Mouse (Mus musculus) thymus, postnatal 25 days (tissue): Measurements from ENCODE around the gene Ranbp9.

Experiments used
- DNase-seq: peaks from one replicate; pipeline ENCODE4 v3.0.0; 2022

Ranbp9 gene

DNA sequence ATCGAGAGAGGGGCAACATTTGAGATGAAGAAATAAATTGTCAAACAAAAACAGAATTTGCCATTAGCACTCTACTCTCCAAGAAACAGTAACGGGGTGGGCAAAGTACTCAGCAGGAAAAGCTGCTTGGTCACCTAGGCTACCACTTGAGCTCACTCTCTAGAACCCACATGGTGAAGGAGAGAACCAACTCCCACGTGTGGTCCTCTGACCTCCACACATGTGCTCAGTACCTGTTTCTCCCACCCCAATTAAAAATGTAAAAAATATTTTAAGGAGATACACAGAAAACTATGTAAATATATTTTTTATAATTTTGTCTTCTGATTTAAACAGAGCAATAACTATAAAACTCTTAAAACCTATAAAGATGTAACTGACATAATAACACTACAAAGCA, 33.4 kb downstream of the Ranbp9 start:
- DNase-seq = no peak

DNA sequence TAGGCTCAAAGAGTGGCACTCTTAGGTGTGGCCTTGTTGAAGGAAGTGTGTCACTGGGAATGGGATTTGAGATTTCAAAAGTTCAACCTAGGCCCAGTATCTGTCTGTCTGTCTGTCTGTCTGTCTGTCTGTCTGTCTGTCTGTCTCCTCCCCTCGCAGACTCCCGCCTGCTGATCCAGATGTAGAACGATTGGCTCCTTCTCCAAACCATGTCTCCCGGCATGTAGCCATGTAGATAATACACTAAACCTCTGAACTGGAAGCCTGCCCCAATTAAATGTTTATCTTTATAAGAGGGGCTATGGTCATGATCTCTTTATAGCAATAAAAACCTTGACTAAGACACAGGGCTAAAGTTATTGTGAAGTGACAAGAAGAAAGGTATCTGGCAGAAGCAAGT, 35.3 kb downstream of the Ranbp9 start:
- no peak for DNase-seq

- no peak for DNase-seq
Observed at GRCm38 (mm10) chr13:43444717-43445116, 36.4 kb downstream of the Ranbp9 start.

- no peak for DNase-seq
Observed at GRCm38 (mm10) chr13:43443706-43444105, 37.4 kb downstream of the Ranbp9 start.

DNA sequence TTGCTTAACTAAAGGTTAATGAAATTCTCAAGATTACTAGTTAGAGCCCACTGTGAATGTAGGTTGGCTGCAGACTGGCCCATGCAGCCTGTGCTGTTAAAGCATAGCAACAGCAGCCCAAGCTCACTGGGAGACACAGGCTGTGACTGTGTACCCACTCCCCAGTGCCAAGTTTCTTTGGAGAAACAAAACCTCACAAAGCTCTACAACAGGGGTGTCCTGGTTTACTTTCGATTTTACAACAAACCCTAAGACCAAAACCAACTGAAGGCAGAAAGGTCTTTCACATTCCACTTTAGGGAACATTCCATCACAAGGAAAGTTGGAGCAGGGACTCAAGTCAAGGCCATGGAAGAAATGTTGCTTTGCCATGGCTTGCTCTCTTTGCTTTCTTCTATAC, 38.5 kb downstream of the Ranbp9 start:
- DNase-seq = no peak

DNA sequence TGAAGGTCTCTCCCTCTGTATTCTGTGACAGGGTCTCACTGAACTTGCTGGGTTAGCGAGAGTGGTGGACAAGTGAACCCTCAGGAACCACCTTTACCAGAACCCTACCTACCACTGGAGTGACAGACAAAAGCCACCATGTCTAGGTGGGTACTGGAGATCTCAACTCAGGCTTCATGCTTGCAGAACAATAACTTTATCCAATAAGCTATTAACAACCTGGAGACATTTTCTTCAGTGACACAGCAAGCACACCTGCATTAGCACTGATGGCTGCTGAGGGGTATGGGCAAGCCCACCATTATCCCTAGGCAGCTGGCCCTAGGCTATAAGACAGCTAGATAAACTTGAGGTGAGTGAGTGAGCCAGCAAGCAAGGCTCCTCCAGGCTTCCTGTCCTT, 40.7 kb downstream of the Ranbp9 start:
- no peak for DNase-seq

- DNase-seq = no peak
Observed at GRCm38 (mm10) chr13:43433395-43433794, 47.7 kb downstream of the Ranbp9 start.

DNA sequence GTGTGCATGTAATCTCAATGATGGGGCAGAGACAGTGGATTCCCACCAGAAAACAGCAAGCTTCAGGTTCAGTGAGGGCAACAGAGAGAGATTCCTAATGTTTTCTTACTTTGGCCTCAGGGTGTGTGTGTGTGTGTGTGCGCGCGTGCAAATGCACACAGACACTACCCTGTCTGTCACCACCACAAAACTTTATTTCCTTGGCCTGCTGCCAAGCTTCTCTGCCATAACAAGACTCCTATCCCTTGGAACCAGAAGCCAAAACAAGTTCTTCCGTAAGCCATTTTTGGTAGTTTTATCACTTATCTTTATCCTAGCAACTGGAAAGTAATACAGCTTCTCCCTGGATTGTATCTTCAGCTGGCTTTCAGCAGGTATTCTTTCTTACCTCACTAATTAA, 52.6 kb downstream of the Ranbp9 start:
- DNase-seq = no peak

DNA sequence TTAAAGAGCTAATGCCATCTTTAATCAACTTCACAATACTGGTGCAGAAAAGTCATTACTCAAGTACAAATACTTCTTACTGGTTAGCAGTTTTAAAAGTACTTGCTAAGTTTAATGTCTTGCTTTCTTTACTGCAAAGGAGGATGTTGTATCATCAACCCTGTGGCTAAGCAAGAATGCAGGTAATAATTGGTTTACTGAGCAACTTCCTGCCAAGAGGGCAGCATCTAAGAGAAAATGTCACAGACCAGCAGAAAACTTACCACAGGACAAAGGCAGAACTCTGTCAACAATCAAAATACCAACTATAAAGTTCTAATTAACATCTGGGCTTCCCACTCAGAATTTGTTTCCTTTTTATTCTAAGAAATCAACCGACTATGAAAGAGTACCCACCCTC, 65.8 kb downstream of the Ranbp9 start:
- DNase-seq = no peak

DNA sequence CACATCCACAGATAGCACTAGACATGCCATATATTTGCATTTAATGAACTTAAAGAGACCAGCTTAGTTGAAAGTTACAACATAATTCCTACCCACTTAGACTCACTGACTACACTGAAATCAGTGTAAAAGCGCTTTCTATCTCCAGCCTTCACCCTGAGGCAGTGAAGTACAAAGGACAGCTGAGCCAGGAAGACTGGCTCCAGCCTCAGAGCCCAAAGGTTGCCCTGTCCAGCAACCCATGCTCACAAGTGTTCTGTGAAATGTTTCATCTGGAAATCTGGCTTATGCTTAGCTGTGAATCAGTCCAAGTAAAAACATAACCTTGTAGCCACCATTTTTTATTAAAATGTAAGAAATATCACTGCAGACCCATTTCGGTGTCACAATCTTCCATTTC, 67.5 kb downstream of the Ranbp9 start:
- no peak for DNase-seq

- DNase-seq = no peak
Observed at GRCm38 (mm10) chr13:43412311-43412710, 68.8 kb downstream of the Ranbp9 start.

DNA sequence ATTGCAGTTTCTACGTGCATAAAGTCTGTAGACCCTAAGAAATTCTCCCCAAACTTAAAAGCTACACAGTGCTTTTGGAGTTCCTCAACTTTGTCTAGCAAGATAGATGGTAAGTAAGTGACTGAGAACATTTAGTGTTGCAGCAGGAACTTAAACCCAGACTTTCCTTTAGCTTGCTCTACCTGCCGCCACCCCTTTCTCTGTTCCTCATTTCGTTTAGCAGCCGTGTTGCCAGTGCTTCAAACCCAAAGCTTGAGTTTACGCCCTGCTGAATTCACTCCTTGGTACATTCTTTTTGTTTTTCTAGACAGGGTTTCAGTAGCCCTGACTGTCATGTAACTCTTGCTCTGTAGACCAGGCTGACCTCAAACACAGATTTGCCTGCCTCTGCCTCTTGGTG, 81.5 kb downstream of the Ranbp9 start:
- no peak for DNase-seq

- DNase-seq = peak; percentile 96
Observed at GRCm38 (mm10) chr13:43398297-43399080, 82.6 kb downstream of the Ranbp9 start, which contains the start of gene Nol7. Nol7 (plus strand) TSS chr13:43398390.

DNA sequence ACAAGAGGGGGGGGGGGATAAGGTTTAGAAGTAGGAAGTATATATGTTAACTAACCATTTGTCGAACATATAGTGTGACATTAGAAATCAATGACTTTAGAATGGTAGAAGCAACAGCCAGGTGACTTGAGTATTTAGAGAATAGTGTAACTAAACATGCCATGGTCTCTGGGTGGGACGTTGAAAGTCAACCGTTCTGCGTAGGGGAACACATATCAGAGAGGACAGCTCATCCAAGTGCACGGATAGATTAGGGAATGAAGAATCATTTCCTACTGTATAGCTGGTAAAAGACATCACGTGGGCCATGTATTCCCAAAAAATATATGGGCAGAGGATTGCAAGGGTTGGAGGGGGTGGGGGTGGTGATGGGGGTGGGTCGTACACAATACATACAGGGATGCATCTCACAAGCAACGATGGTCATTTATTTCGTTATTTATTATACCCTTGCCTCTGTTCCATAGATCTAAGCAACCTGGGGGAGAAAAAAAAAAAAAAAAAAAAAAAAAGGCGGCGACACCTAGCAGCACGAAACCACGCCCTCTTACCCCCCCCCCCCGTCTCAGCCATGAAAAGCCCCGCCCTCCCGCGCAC, 83.3 kb downstream of the Ranbp9 start:
- no peak for DNase-seq

DNA sequence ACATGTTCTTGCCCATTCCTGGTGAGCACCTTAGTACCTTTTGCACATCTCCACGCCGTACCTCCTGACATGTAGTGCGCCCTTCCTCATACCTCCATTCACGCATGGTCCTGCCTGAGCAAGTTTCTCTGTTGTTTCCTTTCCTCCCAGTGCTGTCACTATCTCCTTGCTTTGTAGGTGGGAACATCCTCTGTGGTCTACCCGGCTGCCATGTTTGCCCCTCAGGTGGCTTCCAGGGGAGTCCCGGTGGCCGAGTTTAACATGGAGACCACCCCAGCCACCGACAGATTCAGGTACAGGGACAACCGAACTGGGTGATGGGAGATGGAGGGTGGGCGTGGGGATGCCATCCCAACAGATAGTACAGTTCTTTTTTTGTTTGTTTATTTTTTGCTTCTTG, 95.8 kb downstream of the Ranbp9 start:
- no peak for DNase-seq

- DNase-seq = no peak
Observed at GRCm38 (mm10) chr13:43379989-43380388, 101.1 kb downstream of the Ranbp9 start.

- no peak for DNase-seq
Observed at GRCm38 (mm10) chr13:43374918-43375432, 106.1 kb downstream of the Ranbp9 start.

DNA sequence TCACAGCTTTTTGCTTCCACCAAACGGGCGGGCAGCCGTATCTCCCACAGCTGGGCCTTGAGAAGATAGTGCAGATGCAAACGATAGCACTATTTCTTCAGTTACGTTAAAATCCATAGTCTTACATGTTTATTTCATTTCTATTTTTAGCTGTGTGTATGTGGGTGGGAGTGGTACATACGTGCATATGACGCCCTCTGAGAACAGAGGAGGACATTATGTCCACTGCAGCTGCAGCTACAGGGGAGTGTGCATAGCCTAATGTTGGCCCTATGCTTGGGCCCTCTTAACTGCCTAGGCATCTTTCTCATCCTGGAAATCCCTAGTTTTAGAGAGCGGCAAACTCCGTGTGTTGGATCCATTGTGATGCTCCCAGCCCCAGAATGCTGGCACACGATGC, 106.9 kb downstream of the Ranbp9 start:
- no peak for DNase-seq

DNA sequence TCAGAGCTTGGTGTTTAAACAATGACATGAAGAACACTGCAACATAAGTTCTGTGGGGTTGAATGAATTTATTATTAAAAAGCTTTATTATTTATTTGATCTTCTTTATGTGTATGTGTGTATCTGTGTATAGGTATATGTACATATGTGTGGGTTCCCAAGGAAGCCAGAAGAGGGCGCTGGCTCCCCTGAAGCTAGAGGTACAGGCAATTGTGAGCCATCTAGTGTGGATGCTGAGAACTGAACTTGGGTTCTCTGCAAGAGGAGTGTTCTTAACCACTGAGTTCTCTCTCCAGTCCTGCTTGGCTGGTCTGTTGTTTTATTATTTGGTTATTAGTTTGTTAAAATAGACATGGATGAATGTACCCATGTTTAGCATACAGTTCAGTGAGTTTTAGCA, 108.2 kb downstream of the Ranbp9 start:
- DNase-seq = no peak

GRCm38 (mm10) chr13:43370063-43370462, 111.0 kb downstream of the Ranbp9 start:
- no peak for DNase-seq

DNA sequence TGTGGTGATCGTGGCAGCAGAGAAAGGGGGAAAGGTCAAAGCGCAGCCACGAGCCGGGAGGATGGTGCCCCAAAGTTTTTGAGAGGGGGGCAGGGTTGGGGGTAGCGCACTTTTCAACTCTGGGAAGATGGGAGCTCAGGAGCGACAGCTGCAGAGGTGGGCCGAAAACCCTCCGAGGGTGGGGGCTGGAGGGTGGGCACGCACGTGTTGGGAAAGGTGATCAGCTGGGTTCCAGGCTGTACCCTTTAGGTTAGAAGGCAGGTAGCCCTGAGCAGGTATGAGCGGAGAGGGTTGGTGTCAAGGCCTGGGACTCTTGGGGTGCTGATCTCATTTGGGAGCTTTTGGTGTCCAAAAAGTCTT, 115.3 kb downstream of the Ranbp9 start:
- DNase-seq = no peak

DNA sequence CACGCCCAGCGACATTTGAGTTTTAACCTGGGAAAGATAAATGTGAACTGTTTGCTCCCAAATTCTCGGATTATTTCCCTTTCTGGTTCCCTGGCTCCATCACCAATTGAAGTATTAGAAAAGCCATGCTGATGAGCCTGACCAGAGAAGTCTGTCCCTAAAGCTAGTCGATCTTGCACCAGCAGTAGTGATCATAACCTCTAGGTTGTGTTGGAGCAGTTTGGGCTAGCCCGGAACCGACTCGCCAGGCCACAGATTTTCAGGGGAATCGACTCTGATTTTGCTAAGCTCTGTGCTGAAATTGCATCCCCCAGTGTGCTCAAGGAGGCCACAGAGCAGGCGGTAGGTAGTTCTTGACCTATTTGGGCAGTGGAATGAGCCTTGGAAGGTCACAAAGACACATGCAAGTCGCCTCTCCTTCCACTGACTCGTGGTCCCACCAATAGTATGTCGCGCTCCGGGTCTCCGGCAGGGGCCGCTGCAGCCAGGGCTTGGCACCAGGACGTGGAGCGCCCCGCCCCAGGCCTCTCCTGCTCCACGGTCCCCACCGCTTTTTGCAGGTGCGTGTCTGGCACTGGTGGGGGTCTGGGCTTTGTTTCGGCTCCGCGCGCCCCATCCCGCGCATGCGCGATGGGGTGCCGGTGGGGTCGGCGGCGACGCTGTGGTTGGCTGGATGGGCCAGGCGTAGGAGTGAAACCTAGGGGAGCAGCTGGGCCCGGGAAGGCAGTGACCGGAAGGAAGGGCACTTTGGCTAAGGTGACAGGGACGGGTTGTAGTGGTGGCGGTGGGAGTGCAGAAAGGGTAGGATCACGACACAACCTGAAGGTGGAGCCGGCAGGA, 115.9 kb downstream of the Ranbp9 start, which contains the start of gene Sirt5:
TSS of gene Sirt5 (plus strand) at position 512 of the 840 bp plus-strand sequence.
- peak; percentile 98 for DNase-seq

DNA sequence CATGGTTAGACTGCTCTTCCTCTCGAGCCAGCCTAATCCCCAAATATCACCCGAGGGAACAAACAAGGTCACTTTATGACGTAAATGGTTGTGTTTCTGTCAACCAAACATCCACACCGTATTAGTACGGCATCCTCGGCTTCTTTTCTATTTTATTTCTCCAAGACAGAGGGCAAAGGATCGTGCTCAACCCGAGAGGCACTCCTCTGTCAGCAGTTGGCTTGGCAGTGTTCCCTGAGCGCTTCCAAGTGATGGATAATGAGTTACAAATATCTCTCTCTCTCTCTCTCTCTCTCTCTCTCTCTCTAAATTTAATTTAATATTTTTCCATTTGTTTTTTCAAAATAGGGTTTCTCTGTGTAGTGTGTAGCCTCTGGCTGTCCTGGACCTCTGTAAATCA, 118.7 kb downstream of the Ranbp9 start:
- DNase-seq = no peak

DNA sequence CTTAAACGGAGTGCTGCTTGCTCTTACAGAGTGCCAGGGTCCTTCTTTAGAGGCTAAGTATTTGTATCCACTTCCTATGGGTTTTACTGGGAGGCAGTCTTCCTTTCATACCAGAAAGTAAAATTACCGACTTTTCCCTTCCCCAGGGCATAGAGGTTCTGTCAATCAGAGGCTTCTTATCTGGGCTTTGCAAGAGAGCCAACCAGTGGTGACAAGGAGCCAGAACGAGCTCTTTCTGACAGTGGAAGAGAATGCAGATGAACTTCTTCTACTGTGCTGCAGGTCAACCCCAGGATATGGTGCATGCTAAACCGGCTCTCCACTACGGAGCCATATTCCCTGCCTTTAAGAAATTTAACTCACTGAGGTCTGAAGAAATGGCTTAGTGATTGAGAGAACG, 120.5 kb downstream of the Ranbp9 start:
- no peak for DNase-seq
